Mouse (Mus musculus) liver, embryonic 14.5 days (tissue): Measurements from ENCODE around the gene Ncoa7.

Experiments
- CTCF ChIP-seq: IDR thresholded peaks from 2 replicates; pipeline ENCODE4 v1.5.1; 2016; ENCODE audit warnings: antibody characterized with exemption, low read depth, control low read depth
- EP300 ChIP-seq: IDR thresholded peaks from 2 replicates; pipeline ENCODE4 v1.6.1; 2016; ENCODE audit warnings: antibody characterized with exemption, low read depth

- TF ChIP-seq CTCF = no peak
- TF ChIP-seq EP300 = no peak
Measured at GRCm38 (mm10) chr10:30731321-30731914, 71.7 kb downstream of the Ncoa7 start.
